Mouse (Mus musculus): ENCODE results near the gene Slc35b1.

GRCm38 (mm10) chr11:95401568-95401967 is 17.1 kb downstream of the Slc35b1 start:
- TF ChIP-seq GATA1 (IDR thresholded peaks at IDR 0.05; ENCODE audit: borderline replicate concordance, low read length) = no peak
- TF ChIP-seq FLI1 (IDR thresholded peaks at IDR 0.05; ENCODE audit: low read length) = no peak
